Mouse (Mus musculus) limb, embryonic 12.5 days (tissue): ENCODE results near the gene Rnf227. TPM values are rescaled to one million over a fixed set of nuclear protein-coding genes. Genes with fewer than 3 reads are reported as not detected.
"Not testable (repeated sequence)": the region's sequence is repeated elsewhere in the genome, so short reads cannot be mapped to it uniquely, and the experiment has no call there.

Source experiments
- ATAC-seq: fragments of 200-750 bp; cut with Nextera tagmentation; 2 replicates; pipeline ENCODE4 v1.8.0; 2017; ENCODE audit warnings: low read depth, moderate TSS enrichment; ENCODE audit not compliant: insufficient number of reproducible peaks, insufficient read depth, low FRiP score, low TSS enrichment
- H3K27ac ChIP-seq: fragments of 300-500 bp; sonication (generic); 2 replicates; pipeline ENCODE4 v1.5.1; 2016; ENCODE audit warnings: mild to moderate bottlenecking, moderate library complexity
- H3K27me3 ChIP-seq: fragments of 300-500 bp; sonication (generic); 2 replicates; pipeline ENCODE4 v1.6.1; 2016; ENCODE audit warnings: mild to moderate bottlenecking, moderate library complexity
- H3K36me3 ChIP-seq: fragments of 300-500 bp; sonication (generic); 2 replicates; pipeline ENCODE4 v1.6.1; 2016; ENCODE audit warnings: mild to moderate bottlenecking, moderate library complexity
- H3K4me1 ChIP-seq: fragments of 300-500 bp; sonication (generic); replicated peaks from 2 replicates; pipeline ENCODE4 v1.6.1; 2016
- H3K4me2 ChIP-seq: fragments of 300-500 bp; sonication (generic); 2 replicates; pipeline ENCODE4 v1.6.1; 2016; ENCODE audit warnings: mild to moderate bottlenecking, moderate library complexity
- H3K4me3 ChIP-seq: fragments of 300-500 bp; sonication (generic); replicated peaks from 2 replicates; pipeline ENCODE4 v1.5.1; 2016; ENCODE audit warnings: mild to moderate bottlenecking
- H3K9ac ChIP-seq: fragments of 300-500 bp; sonication (generic); replicated peaks from 2 replicates; pipeline ENCODE4 v1.6.1; 2016; ENCODE audit warnings: mild to moderate bottlenecking, moderate library complexity
- H3K9me3 ChIP-seq: fragments of 300-500 bp; sonication (generic); 2 replicates; pipeline ENCODE4 v1.6.1; 2016; ENCODE audit warnings: mild to moderate bottlenecking, moderate library complexity
- WGBS: fragments of 180-500 bp; shearing (Covaris S2); methylation state at CpG from one replicate; pipeline ENCODE4 v1.1.7; 2016; 5-methylcytosine and 5-hydroxymethylcytosine counted together
- polyA plus RNA-seq: library from polyadenylated mRNA; unstranded; fragments of >200 nt; fragmentation: Nextera tagmentation; extraction: Ambion mirVana; gene quantifications from 2 replicates; pipeline ENCODE4 v1.2.1, GENCODE M21; 2016

Rnf227 gene
- 23.7 and 28.2 TPM in 2 replicates for polyA plus RNA-seq

DNA sequence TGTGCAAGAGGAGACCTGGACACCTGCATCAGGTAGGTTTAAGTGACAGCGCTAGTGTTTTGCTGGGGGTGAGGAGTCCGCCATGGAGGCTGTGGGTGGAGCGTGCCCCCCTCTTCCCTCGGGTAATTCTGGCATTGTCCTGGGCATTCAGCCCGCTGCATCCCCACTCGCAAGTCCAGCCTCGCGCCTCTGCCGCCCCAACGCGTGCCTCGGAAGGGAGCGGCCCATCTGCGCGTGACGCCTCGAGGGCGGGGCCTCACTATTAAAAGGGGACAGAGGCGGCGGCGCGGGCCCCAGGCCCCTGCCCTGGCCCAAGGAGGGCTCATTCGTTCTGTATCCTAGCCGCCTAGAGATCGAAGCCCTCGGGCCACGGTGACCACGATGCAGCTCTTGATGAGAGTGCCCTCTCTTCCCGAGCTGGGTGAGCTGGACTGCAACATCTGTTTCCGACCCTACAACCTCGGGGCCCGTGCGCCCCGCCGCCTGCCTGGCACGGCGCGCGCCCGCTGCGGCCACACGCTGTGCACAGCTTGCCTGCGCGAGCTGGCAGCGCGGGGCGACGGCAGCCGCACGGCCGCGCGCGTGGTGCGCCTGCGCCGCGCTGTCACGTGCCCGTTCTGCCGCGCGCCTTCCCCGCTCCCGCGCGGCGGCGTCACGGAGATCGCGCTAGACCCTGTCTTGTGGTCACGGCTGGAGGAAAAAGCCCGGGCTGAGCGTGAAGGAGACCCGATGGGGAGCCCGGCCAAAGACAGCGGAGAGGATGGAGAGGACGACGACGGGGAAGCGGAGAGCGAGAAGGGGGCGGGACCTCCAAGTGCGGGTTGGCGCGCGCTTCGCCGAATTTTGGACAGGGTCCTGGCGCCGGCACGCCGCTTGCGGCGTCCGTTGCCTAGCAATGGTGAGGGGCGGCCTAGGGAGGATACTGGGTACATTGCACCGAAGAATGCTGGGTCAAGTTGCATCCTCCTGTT lies at the start of gene Rnf227:
TSS of gene Rnf227 (plus strand) at position 301 of the 971 bp plus-strand sequence.
- 2% methylated on average over 99 of the region's 99 CpGs for WGBS
- peak within 1 kb of the TSS; percentile 73 for H3K9ac ChIP-seq
- peak within 1 kb of the TSS; percentile 86 for H3K27ac ChIP-seq
- peak within 1 kb of the TSS; percentile 57 for H3K4me3 ChIP-seq
- 0 out of 2 replicates have a peak, but pooled peaks cover 8% of the 10 kb centered on the region for H3K27me3 ChIP-seq
- H3K4me1 ChIP-seq, result peaks cover 15% of the 10 kb centered on the region
- 0 out of 2 replicates have a peak, but pooled peaks cover 3% of the 10 kb centered on the region for H3K9me3 ChIP-seq
- ATAC-seq, result peak; percentile 82
- H3K4me2 ChIP-seq, result peak within 1 kb of the TSS; percentile 76
- peaks cover 30% of the 10 kb centered on the region for H3K36me3 ChIP-seq

DNA sequence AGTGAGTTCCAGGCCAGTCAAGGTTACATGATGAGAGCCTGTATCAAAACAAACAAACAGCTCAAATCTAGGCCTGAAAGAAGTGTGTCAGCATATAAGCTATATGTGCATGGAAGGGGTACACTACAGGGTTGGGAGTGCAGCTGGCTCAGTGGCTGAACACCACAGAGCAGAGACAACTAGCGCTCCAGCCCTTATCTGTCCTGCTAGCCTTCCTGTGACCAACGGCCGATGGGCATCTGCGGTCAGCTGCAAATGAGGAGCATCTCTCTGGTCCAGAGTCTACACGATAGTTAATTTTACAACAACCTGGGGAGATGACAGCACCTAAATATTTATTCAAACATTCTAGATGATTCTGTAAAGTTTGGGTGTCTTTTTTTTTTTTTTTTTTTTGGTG lies 49.1 kb upstream of the Rnf227 start:
- Histone ChIP-seq H3K9me3 (no peaks in the 10 kb centered on the region), H3K4me3 (no peak overlapping the region), H3K27ac (no peak overlapping the region), H3K4me1 (no peaks in the 10 kb centered on the region), H3K4me2 (no peak overlapping the region), H3K27me3 (no peaks in the 10 kb centered on the region), H3K36me3 (no peaks in the 10 kb centered on the region), H3K9ac (no peak overlapping the region)
- WGBS, result 90% methylated on average over 5 of the region's 5 CpGs
- ATAC-seq, result no peak

DNA sequence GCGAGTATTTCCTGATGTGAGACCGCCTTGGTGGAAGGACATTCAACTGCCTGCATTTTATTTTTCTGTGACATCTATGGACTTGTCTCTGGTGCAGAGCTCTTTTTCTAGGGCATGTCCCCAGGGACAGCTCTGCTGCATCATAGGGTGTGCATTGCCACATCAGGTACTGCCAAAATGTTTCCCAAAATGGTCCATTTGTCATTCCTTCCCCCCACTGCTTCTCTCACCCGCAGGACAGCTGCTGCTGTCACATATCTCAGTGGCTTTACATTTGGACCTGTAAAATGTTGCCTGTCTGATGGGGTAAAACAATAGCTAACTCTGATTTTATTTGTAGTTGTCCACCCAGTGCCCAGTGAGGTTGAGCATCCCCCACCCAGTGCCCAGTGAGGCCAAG lies 45.0 kb upstream of the Rnf227 start:
- WGBS, result 95% methylated on average over 3 of the region's 3 CpGs
- H3K4me3 ChIP-seq, result no peak overlapping the region
- no peaks in the 10 kb centered on the region for H3K4me1 ChIP-seq
- H3K9ac ChIP-seq, result no peak overlapping the region
- H3K4me2 ChIP-seq, result no peak overlapping the region
- H3K27me3 ChIP-seq, result no peaks in the 10 kb centered on the region
- no peaks in the 10 kb centered on the region for H3K9me3 ChIP-seq
- H3K36me3 ChIP-seq, result peaks cover 33% of the 10 kb centered on the region
- H3K27ac ChIP-seq, result no peak overlapping the region
- no peak for ATAC-seq

DNA sequence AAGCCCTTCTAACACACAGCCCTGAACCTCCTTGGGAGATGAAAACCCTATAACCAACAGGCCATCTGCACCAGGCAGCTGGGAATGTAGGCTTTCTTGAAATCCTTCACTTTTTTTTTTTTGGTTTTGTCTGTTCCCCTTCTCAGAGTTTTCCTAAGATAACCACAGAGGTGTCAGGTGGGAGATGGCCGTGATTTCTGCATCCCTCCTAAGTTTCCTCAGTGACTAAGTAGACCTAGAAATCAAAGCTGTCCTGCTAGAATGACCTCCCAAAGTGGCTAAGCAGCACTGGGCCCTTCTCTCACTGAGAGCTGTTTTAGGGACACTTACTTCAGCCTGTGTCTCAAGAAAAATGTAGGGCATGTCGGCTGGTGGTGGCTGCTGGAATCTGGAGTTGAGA lies 42.5 kb upstream of the Rnf227 start:
- no peak overlapping the region for H3K4me2 ChIP-seq
- ATAC-seq, result no peak
- H3K27me3 ChIP-seq, result no peaks in the 10 kb centered on the region
- peaks cover 56% of the 10 kb centered on the region for H3K36me3 ChIP-seq
- WGBS, result 91% methylated on average over 2 of the region's 2 CpGs
- H3K27ac ChIP-seq, result no peak overlapping the region
- H3K9ac ChIP-seq, result no peak overlapping the region
- no peak overlapping the region for H3K4me3 ChIP-seq
- no peaks in the 10 kb centered on the region for H3K4me1 ChIP-seq
- no peaks in the 10 kb centered on the region for H3K9me3 ChIP-seq

DNA sequence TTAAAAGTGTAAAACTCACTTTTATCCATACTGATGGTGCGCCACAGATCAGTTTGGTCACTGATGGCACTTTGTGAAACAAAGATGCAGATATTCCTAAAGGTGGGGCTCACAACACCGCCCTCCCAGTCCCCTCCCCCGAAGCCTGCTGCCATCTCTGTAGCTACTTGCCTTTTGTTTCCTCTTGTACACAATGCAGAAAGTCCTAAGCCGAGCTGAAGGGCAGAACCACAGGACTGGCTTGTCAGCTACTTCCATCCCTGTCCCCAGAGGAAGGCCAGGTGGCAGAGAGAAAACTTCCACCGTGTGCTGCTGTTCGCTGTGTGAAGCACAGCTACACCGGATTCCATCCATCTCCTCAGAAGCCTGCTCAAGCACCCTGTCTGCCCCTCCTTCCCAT lies 42.0 kb upstream of the Rnf227 start:
- WGBS, result 87% methylated on average over 7 of the region's 7 CpGs
- Histone ChIP-seq H3K4me1 (no peaks in the 10 kb centered on the region), H3K9me3 (no peaks in the 10 kb centered on the region), H3K4me3 (no peak overlapping the region), H3K4me2 (no peak overlapping the region), H3K27ac (no peak overlapping the region), H3K9ac (0 out of 2 replicates have a peak overlapping the region, but pooled peaks have one; percentile 31), H3K36me3 (peaks cover 60% of the 10 kb centered on the region), H3K27me3 (no peaks in the 10 kb centered on the region)
- no peak for ATAC-seq

DNA sequence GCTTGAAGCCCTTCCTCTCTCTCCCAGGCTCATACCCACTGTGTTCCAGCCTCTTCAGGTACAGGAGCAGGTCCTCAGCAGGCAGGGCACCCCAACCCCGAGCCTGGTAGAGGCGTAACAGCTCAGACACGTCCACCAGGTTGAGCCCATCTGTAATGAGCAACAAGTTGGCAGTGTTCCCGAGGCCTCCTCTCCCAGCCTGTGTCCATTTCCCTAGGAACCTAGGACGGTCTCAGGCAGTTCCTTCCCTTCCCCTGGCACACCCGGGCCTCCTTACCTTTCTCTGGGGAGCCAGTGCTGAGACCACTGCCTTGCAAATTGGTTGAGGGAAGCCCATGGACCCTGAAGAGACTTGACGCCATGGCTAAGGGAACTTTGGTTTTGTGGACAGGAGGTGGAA lies 37.4 kb upstream of the Rnf227 start:
- H3K9me3 ChIP-seq, result no peaks in the 10 kb centered on the region
- no peak overlapping the region for H3K4me2 ChIP-seq
- H3K36me3 ChIP-seq, result peaks cover 93% of the 10 kb centered on the region
- no peak for ATAC-seq
- H3K9ac ChIP-seq, result no peak overlapping the region
- H3K27ac ChIP-seq, result no peak overlapping the region
- no peaks in the 10 kb centered on the region for H3K4me1 ChIP-seq
- H3K27me3 ChIP-seq, result no peaks in the 10 kb centered on the region
- WGBS, result 88% methylated on average over 7 of the region's 7 CpGs
- no peak overlapping the region for H3K4me3 ChIP-seq

DNA sequence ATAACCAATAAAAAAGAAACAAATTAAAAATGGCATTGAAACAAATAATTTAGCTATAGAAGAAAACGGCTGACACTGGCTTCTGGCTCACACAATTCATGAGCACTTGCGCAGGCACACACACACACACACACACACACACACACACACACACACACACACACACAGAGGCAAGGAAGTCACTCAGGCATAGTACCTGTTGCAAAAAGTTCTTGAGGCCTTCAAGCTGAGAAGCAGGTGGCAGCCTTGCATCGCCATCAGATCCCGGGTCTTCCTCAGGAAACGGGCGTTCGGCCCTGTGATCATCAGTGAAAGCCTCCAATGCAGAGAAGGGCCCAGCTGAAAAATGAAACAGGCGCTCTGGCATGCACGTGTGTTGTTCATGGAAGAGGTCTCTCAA lies 35.0 kb upstream of the Rnf227 start:
- whole genome bisulfite sequencing, result 88% methylated on average over 8 of the region's 9 CpGs
- Histone ChIP-seq H3K4me1 (no peaks in the 10 kb centered on the region), H3K9ac (no peak overlapping the region), H3K9me3 (no peaks in the 10 kb centered on the region), H3K36me3 (peaks cover 96% of the 10 kb centered on the region), H3K4me3 (no peak overlapping the region), H3K27me3 (no peaks in the 10 kb centered on the region), H3K4me2 (no peak overlapping the region), H3K27ac (no peak overlapping the region)
- ATAC-seq, result no peak

DNA sequence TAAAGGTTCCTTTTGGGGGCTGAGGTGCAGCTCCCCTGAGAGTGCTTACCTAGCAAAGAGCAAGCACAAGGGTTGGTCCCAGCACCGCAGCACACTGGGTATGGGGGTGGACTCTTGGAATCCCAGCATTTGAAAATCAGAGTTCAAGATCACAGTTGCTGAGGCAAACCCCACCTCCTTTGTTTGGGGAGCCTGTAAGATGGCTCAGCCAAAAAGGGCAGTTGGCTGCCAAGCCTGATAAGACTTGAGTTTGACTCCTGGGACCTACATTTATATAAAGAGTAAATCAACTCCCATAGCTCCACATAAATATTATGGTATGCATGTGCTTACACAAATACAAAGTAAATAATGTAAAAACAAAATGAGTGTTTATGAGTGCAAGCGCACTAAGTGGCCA lies 34.2 kb upstream of the Rnf227 start:
- WGBS, result 89% methylated on average over 2 of the region's 2 CpGs
- no peak overlapping the region for H3K9ac ChIP-seq
- H3K4me3 ChIP-seq, result no peak overlapping the region
- no peaks in the 10 kb centered on the region for H3K4me1 ChIP-seq
- H3K9me3 ChIP-seq, result no peaks in the 10 kb centered on the region
- H3K27ac ChIP-seq, result no peak overlapping the region
- H3K27me3 ChIP-seq, result no peaks in the 10 kb centered on the region
- H3K4me2 ChIP-seq, result no peak overlapping the region
- H3K36me3 ChIP-seq, result peaks cover 96% of the 10 kb centered on the region
- ATAC-seq, result no peak

DNA sequence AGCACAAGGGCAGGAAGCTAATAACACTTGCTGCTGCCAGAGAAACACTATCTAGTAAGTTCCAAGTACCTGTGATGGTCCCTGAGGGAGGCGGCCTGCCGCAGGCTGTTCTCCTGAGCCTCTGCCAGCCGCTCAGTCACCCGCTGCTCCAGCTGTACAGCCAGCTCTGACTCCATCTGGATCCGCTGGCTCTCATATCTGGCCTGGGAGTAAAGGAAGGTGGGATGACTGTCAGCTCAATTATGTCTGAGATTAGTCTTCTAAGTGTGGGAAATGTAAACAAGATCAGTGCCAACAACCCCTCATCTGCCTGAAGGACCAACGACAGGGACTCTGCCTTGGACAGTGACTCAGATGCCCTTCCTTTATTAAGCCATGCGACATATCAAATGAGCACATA lies 29.0 kb upstream of the Rnf227 start:
- H3K4me1 ChIP-seq, result no peaks in the 10 kb centered on the region
- no peak overlapping the region for H3K9ac ChIP-seq
- H3K4me3 ChIP-seq, result no peak overlapping the region
- WGBS, result 80% methylated on average over 7 of the region's 7 CpGs
- H3K27me3 ChIP-seq, result no peaks in the 10 kb centered on the region
- H3K36me3 ChIP-seq, result peaks cover 94% of the 10 kb centered on the region
- no peak overlapping the region for H3K4me2 ChIP-seq
- H3K9me3 ChIP-seq, result no peaks in the 10 kb centered on the region
- H3K27ac ChIP-seq, result no peak overlapping the region
- no peak for ATAC-seq

DNA sequence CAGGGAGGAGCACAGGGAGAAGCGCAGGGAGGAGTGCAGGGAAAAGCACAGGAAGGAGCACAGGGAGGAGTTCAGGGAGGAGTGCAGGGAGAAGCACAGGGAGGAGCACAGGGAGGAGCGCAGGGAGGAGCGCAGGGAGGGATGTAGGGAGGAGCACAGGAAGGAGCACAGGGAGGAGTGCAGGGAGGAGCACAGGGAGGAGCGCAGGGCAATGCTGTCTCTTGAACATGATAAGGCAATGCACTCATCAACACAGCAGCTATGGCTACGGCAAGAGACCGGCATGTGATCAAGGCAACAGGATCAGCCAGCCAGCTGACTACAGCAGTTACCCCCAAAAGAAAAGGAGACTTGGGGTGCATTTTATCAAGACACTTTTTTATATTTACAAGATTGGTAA lies 23.9 kb upstream of the Rnf227 start:
- H3K9ac ChIP-seq, result no peak overlapping the region
- H3K27me3 ChIP-seq, result no peaks in the 10 kb centered on the region
- no peak for ATAC-seq
- no peak overlapping the region for H3K27ac ChIP-seq
- 95% methylated on average over 6 of the region's 6 CpGs for WGBS
- peaks cover 87% of the 10 kb centered on the region for H3K36me3 ChIP-seq
- no peak overlapping the region for H3K4me3 ChIP-seq
- no peak overlapping the region for H3K4me2 ChIP-seq
- no peaks in the 10 kb centered on the region for H3K4me1 ChIP-seq
- no peaks in the 10 kb centered on the region for H3K9me3 ChIP-seq

DNA sequence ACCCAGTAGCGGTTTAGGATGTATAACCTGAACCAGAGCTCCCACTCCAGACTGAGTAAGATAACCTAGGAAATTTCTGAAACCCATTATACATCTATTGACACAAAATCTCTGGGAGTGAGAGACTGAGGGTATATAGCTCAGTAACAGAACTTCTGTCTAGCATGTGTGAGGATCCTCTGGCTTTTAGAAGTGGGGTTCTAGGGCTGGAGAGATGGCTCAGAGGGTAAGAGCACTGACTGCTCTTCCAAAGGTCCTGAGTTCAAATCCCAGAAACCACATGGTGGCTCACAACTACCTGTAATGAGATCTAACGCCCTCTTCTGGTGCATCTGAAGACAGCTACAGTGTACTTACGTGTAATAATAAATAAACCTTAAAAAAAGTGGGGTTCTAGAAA lies 22.3 kb upstream of the Rnf227 start:
- not testable (repeated sequence) for H3K9ac ChIP-seq, H3K9me3 ChIP-seq, H3K27me3 ChIP-seq, ATAC-seq, H3K4me3 ChIP-seq, H3K27ac ChIP-seq, H3K4me2 ChIP-seq
- Histone ChIP-seq H3K4me1 (peaks cover 15% of the 10 kb centered on the region), H3K36me3 (peaks cover 75% of the 10 kb centered on the region)
- 86% methylated on average over 3 of the region's 3 CpGs for WGBS
